Mouse (Mus musculus) stomach, postnatal 0 days (tissue): ENCODE data around the gene Whamm.

Source experiments
- CTCF ChIP-seq: IDR thresholded peaks from 2 replicates; pipeline ENCODE4 v1.5.1; 2016; ENCODE audit warnings: antibody characterized with exemption, low read depth, mild to moderate bottlenecking, moderate library complexity
- EP300 ChIP-seq: optimal IDR thresholded peaks from 2 replicates; pipeline ENCODE3; 2016; ENCODE audit warnings: antibody characterized with exemption

GRCm38 (mm10) chr7:81573821-81574220 is 2.8 kb downstream of the Whamm start:
- TF ChIP-seq CTCF (no peak), EP300 (no peak)
